Mouse (Mus musculus) skeletal muscle tissue, postnatal 0 days (tissue): ENCODE results near the gene Zfp422. TPM values are rescaled to one million over a fixed set of nuclear protein-coding genes. Genes with fewer than 3 reads are reported as not detected.

Experiments
- microRNA-seq, 2 experiments: library from miRNA; unstranded; fragments of <30 nt; microRNA quantifications; one replicate each; pipeline ENCODE4; 2016
- polyA plus RNA-seq: library from polyadenylated mRNA; unstranded; fragments of >200 nt; fragmentation: Nextera tagmentation; extraction: Ambion mirVana; gene quantifications from 2 replicates; pipeline ENCODE4 v1.2.1, GENCODE M21; 2015

Gene Zfp422
- 41.5 and 45.5 TPM in 2 replicates for polyA plus RNA-seq

GRCm38 (mm10) chr6:116628539-116629171 is at the start of gene Zfp422:
Zfp422 (minus strand) TSS chr6:116628999.

GRCm38 (mm10) chr6:116673471-116674282 is 44.9 kb upstream of the Zfp422 start, which contains the start of gene Rassf4:
Rassf4 (minus strand) TSS chr6:116673952.

GRCm38 (mm10) chr6:116650406-116650805 is 21.6 kb upstream of the Zfp422 start, which contains the start of gene Depp1:
Depp1 (plus strand) TSS chr6:116650609.

GRCm38 (mm10) chr6:116584095-116584494 is 44.7 kb downstream of the Zfp422 start, which contains the start of gene Olfr215:
Olfr215 (minus strand) TSS chr6:116584195.

Small RNA genes lying within 50 kb of the gene (microRNA-seq; reads per million reads assigned to microRNA genes)
- gene Mir7043 = 1.3 to 2.0 reads per million in 2 experiments

Other genes with a start within 250 kb of the Zfp422 start
- 2.0 and 2.9 TPM in 2 replicates for gene Alox5, start 167.8 kb downstream of the Zfp422 start, polyA plus RNA-seq
- not detected in 2 replicates for gene Olfr211, start 139.9 kb downstream of the Zfp422 start, polyA plus RNA-seq
- not detected in 2 replicates for gene Olfr212, start 122.5 kb downstream of the Zfp422 start, polyA plus RNA-seq
- gene Olfr213, start 90.5 kb downstream of the Zfp422 start, polyA plus RNA-seq = not detected in 2 replicates
- 0.33 and 0.42 TPM in 2 replicates for gene Gm5580, start 77.9 kb downstream of the Zfp422 start, polyA plus RNA-seq
- not detected in 2 replicates for gene Olfr214, start 74.8 kb downstream of the Zfp422 start, polyA plus RNA-seq
- gene Olfr215, start 44.8 kb downstream of the Zfp422 start, polyA plus RNA-seq = not detected in 2 replicates
- 23.4 and 30.2 TPM in 2 replicates for gene Depp1, start 21.6 kb upstream of the Zfp422 start, polyA plus RNA-seq
- gene Rassf4, start 45.0 kb upstream of the Zfp422 start, polyA plus RNA-seq = 17.6 and 18.2 TPM in 2 replicates
- gene Tmem72, start 87.9 kb upstream of the Zfp422 start, polyA plus RNA-seq = 3.2 and 3.3 TPM in 2 replicates